Mouse (Mus musculus) spleen, postnatal 0 days (tissue): Measurements from ENCODE around the gene Dcdc2a. TPM values are rescaled to one million over a fixed set of nuclear protein-coding genes. Genes with fewer than 3 reads are reported as not detected.

Experiments
- polyA plus RNA-seq: library from polyadenylated mRNA; unstranded; fragments of >200 nt; fragmentation: Nextera tagmentation; extraction: Ambion mirVana; gene quantifications from 2 replicates; pipeline ENCODE4 v1.2.1, GENCODE M21; 2015

The Dcdc2a gene
- polyA plus RNA-seq = 0.30 TPM in 1 of 2 replicates, not detected in the other

DNA sequence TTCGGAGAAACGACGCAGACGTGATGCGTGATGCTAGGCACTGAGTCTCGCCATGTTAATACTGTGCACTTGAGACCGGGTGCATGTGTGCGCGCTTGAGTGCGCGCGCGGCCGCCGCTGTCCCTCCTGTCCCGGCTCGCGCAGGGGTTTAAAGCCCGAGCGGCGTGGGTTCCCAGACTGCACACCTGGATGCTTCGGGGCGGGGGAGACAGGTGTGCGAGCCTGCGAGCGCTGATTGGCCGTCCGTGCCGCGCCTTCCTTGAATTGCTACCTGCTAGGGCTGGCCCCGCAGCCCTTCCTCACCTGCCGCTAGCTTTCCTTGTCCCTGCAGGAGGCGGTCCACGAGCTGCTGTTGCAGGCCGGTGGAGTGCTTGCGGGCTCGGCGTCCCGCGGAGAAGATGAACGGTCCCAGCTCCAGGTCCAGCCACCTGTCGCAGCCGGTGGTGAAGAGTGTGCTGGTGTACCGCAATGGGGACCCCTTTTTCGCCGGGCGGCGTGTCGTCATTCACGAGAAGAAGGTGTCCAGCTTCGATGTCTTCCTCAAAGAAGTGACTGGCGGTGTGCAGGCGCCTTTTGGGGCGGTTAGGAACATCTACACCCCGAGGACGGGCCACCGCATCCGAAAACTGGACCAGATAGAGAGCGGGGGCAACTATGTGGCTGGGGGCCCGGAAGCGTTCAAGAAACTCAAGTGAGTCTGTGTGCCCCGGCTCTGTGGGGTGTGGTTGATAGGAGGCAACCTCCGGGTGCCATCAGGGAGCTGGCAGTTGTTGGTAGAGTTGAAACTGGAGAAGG is at the start of gene Dcdc2a:
Gene Dcdc2a (plus strand): TSS at position 132 of the 795 bp plus-strand sequence.

DNA sequence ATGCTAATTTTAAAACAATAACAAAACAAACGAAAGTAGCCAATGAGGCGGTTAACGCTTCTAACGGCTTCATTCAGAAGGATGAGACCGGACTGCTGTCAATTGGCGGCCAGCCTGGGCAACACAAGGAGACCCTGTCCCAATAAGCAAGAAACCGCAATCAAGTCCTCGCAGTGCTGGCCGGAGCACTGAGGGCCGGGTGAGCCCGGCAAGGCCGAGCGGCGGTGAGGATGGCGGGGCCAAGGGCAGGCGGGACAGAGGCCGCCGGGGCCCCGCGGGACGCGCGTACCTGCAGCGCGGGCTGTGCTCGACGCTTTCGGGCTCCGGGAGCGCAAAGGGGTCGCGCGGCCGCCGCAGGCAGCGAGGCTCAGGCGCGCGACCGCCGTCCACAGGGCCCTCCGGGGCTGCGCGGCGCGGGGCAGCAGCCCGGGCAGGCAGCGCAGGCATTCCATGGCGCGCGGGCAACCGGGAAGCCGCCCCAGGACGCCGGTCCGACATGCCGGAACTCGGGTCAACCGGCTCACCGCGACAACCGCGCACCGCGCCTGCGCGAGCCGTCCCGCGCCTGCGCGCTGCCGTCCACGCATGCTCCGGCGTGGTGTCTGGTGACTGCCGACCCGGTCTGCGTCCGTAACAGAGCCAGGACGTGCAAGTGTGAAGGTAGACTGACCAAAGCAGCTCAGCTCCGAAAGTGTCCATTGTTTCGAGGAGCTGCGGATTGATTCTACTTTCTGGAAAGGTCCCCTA is 35.8 kb upstream of the Dcdc2a start, which contains the start of gene Mrs2:
Gene Mrs2 (minus strand): TSS at position 587 of the 747 bp plus-strand sequence.

Other genes with a start within 250 kb of the Dcdc2a start
- 51.9 and 53.0 TPM in 2 replicates for gene Acot13, start 224.5 kb upstream of the Dcdc2a start, polyA plus RNA-seq
- 30.3 TPM in 2 replicates for gene Tdp2, start 224.3 kb upstream of the Dcdc2a start, polyA plus RNA-seq
- gene D130043K22Rik, start 210.9 kb upstream of the Dcdc2a start, polyA plus RNA-seq = not detected in 2 replicates
- gene Aldh5a1, start 118.3 kb upstream of the Dcdc2a start, polyA plus RNA-seq = 0.58 and 0.64 TPM in 2 replicates
- gene Gpld1, start 112.9 kb upstream of the Dcdc2a start, polyA plus RNA-seq = 0.08 and 0.13 TPM in 2 replicates
- gene Mrs2, start 35.6 kb upstream of the Dcdc2a start, polyA plus RNA-seq = 8.0 and 11.7 TPM in 2 replicates
- 0.06 and 0.27 TPM in 2 replicates for gene Nrsn1, start 214.5 kb downstream of the Dcdc2a start, polyA plus RNA-seq